Mouse (Mus musculus): Measurements from ENCODE around the gene Kalrn.
A peak's percentile ranks its signal among the peaks of the same experiment; 100 is the strongest.
"Not testable (repeated sequence)": the region's sequence is repeated elsewhere in the genome, so short reads cannot be mapped to it uniquely, and the experiment has no call there.

Kalrn gene

GRCm38 (mm10) chr16:34307458-34307857 lies 265.9 kb downstream of the Kalrn start:
- DNase-seq = no peak

DNA sequence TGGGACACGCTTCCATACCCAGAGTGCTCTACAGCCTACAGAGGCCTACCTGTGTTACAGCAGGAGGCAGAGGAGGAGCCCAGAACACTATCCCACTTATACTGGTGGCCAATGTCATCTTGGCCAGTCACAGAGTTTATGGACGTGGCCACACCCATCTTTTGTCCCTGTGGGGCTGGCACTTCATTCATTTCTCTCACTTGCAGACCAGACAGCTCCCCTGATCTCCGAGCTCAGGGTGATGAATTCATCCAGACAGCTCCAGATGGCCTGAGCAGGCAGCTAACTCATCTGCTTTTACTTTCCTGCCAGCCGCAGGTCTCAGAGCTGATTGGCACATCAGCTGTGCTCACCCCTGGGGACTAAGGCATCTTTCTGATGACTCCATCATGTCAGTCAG lies 267.7 kb downstream of the Kalrn start:
- DNase-seq = no peak

- DNase-seq = not testable (repeated sequence)
These were observed 269.5 kb downstream of the Kalrn start for GRCm38 (mm10) chr16:34303818-34304217.

- no peak for DNase-seq
These were observed 270.8 kb downstream of the Kalrn start for GRCm38 (mm10) chr16:34302503-34302902.

DNA sequence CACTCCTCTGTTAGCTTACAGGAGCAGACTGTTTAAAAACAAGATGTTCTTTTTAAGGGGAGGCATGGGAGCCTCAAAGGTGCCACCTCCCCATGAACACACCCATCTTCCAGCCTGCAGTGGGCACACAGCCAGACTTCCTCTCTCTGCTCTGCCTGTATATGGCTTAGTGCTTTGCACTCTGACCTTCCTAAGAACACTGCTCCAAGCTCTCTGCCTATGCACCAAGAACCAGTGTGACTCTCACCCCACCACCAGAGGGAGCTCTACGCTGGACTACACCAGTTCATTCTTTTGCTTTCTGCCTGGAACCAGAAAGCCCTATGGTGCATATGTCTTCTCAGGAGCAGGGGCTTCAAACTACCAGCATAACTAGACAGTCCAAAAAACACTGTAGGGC lies 271.3 kb downstream of the Kalrn start:
- DNase-seq = no peak

DNA sequence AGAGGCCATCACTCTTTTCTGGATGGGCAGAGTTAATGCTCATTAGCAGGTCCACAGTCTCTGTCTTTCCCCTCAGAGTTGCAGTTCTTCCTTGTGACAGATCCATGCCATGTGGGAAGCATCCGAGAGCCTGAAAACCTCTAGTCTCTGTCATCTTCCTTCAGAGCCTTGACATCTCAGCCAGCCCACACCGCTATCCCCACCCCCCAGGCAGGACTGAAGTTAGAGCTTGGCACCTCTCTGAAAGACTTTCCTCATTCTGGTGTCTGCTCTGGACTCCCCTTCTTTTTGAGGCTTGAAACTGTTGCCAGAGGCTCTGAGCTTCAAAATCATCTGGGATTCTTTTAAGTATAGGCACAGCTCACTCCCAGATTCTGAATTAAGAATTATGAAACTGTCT lies 274.1 kb downstream of the Kalrn start:
- no peak for DNase-seq

DNA sequence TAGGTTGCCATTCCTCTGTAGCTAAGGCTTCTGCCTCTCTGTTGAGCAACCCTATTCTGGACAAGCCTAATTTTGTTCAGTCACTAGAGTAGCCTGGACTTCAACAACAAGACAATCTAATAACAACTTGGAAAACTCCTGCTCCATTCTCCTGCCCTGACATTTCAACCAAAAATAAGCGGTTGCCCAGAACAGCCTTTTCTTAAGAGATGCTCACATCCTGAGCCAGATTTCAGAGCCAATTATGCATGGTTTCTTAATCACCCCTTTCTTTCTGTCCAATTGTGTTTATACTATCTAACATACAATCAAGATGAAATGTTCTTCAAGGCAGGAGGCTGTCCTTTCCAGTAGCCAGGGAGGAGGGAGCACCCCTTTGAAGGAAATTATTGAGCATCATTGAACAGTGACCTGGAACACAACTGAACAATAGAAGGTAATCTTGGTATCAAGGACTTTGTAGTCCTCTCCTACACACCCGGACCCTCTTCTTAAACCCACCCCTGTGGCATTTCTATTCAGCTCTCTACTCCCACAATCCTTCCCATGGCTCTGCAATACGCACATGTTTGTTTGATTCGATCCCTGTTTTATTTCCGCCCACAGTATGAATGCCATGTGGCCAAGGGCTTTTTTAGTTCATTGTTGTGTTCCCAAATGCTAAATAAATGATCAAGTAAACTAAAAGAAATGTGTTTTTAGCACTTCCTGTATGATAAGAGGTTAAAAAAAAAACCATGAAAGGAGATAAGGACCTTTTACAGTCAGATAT lies 275.2 kb downstream of the Kalrn start:
- no peak for DNase-seq

DNA sequence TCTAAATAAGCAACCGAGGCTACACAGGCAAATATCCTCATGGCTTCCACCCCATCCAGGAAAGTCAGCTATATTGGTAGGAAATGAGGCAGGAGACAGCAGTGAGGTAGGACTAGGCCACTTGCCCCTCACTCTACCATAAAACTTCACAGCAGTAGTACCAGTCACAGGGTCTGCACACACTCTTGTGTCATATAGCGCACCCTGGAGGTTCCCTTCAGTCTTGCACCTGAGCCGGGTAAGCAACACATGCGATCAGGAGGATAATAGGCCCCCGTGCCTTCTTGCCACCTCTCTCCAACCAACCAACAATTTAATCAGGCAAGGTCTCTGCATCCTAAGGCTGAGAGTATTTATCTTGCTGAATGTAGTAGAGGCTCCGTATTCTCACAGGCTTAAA lies 278.8 kb downstream of the Kalrn start:
- DNase-seq = no peak

DNA sequence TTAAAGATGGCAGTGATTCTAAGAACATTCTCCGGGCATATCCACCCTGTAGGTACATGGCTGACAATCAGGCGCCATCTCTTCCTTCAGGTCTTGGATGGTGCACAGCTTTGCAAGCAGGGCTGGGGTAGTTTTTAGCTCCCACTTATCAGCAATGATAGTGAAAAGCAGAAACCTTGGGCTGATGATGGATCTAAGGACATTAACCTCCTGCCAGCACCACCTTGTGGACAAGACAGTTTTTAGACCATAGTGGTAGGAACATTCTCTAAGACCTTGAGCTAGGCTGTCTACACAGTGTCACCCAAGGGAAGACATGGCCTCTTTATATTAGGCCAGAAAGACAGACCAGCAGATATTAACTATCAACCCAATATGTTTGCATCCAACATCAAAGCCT lies 279.7 kb downstream of the Kalrn start:
- DNase-seq = no peak

DNA sequence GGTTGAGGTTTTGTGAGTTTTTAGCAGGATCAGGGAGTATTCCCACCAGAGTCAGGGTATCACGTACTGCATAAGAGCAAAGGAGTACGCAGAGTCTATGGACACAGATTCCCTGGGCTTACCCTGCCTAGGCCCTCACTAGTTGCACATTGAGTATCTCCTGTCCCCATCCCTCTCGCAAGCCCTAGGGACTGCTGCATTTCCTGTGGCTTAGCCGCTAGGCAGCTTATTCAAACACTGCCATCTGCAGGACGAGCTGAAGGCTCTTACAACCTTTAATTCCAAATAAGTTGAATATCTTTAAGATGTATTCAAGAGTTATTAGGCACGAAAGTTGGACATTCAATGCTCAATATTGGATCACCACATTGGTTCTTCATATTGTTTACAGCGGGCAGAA lies 283.7 kb downstream of the Kalrn start:
- no peak for DNase-seq

GRCm38 (mm10) chr16:34282026-34282425 lies 291.3 kb downstream of the Kalrn start:
- DNase-seq = no peak

DNA sequence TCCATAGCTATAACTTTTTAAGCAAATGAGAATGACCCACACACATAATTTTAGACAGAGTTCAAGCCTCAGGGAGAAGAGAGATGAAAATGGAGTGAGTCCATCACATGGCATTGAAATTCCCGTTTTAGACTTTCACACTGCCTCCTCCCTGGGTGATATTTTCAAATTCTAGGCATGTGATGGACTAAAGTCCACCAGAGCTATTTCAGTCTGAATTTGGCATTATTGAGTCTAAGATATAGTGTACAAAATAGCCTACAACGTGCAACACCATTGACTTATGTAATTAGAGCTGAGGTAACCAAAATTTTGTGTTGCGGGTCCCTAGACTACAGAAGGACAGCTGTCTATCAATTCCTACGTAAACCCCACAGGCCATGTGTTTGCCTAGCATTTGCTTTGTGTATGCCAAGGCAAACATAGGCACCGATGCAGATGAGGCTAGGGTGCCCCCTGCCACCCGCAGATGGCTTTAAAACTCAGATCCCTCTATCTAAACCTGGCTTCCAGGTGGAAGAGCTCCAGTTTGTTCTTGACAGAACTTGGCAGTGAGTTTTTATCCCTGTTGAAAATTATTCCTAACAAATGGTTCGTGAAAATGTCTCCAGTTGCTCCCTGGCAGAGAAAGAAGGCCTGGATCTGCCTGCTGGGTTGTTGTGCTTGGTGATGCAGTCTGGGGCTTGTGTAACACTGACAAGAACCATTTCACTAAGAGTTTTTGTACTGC lies 293.5 kb downstream of the Kalrn start:
- DNase-seq = no peak

DNA sequence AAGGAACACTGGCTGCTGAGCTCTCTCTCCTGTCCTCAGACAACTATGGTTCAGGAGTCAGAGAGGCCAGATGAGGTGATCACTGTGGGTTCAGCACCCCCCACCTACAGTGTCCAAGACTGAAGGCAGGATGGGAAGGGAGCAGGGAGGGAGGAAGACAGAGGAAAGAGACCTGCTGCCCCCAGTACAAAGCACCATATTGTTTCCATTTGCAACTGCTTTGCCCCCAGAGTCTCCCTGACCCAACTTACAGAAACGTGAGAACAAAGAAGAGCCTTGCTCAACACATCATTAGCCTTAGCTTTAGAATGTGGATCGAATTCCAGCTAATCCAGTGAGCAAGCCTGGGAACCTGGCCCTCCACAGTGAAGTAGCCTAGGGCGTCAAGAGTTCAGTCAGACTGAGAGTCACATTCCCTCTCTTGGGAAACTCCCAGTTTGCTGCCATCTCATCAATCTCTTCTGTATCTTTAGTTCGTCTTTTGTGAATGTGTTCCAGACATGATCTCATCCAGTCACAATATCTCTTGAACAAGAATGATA lies 295.0 kb downstream of the Kalrn start:
- DNase-seq = no peak

GRCm38 (mm10) chr16:34274607-34275006 lies 298.7 kb downstream of the Kalrn start:
- no peak for DNase-seq

DNA sequence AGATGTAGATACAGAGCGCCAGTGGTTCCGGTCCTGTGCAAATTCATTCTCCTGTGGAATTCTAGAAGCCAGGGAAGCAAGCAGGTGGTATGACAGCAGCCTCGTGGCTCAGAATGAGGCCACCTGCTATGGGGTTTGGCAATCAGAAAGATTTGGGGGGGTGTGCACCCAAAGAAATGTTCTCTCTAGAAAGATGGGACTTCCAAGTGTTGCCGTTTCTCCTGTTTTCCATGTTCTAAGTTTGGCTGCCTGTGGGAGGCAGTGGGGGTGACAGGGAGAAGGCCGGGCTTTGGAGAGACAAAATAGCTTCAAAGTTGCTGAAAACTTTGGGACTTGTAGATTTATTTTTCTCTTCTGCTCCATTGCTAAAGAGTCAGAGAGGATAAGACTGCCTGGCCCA lies 301.9 kb downstream of the Kalrn start:
- DNase-seq = no peak

DNA sequence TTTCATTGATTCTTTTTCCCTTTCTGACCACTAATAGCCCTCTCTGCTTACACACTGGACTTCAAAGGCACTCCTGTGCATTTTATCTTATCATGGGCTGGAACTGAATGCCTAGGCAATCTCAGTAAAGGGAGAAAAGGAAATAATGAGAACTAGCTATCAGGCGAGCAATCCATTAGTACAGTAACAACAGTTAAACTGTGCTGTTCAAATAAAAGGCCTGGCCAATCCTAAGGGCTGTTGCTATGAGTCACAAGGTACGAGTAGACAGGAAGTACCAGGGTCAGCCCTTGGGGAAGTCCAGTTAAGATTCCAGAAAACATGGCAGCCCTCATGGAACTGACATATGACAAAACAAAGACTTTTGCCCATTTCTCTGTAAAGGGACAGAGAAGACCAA lies 302.7 kb downstream of the Kalrn start:
- DNase-seq = no peak

- no peak for DNase-seq
These were observed 303.7 kb downstream of the Kalrn start for GRCm38 (mm10) chr16:34269642-34270041.

- DNase-seq = no peak
These were observed 305.6 kb downstream of the Kalrn start for GRCm38 (mm10) chr16:34267751-34268150.

DNA sequence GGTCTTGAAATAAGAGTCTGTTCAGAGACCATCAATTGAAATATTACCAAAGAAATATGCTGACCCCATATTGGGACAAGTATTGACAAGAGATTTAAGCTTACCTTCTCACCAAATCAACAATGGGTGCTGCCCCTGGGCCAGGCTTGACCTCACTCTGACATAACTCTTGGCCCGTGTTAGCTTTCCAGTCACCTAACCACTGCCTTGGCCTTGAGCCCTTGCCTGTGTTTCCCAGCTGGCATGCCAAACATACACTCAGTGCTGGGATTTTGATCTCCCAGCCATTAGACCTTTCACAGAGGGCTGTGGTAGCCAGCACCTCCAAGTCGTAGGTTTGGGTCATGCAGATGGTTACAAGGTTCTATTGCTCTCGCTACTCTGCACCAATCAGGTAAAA lies 308.7 kb downstream of the Kalrn start:
- DNase-seq = no peak

- DNase-seq = peak; percentile 44 to 53
These were observed 310.4 kb downstream of the Kalrn start for GRCm38 (mm10) chr16:34262731-34263460.

- no peak for DNase-seq
These were observed 312.1 kb downstream of the Kalrn start for GRCm38 (mm10) chr16:34260971-34261924.

GRCm38 (mm10) chr16:34254646-34255022 lies 318.7 kb downstream of the Kalrn start:
- no peak for DNase-seq
